Comparison of ENCODE assay signal across 8 mouse cellular contexts in genomic region chr12:111559647-111560258, GRCm38 (mm10). TPM values are rescaled to one million over a fixed set of nuclear protein-coding genes. Genes with fewer than 3 reads are reported as not detected.
A peak's percentile ranks its signal among the peaks of the same experiment; 100 is the strongest.
DNase-seq lines count a peak whose midpoint lies in the region; ATAC-seq and TF ChIP-seq lines count a peak whose summit lies in the region.

No protein-coding gene starts in this region.

- no peaks in the 10 kb centered on the region for H3K36me3 ChIP-seq in kidney, embryonic 15.5 days
- no peaks in the 10 kb centered on the region for H3K36me3 ChIP-seq in embryonic facial prominence, embryonic 10.5 days (replicated peaks)
- H3K36me3 ChIP-seq in hindbrain, postnatal 0 days (ENCODE audit: insufficient read depth, low read length) = no peaks in the 10 kb centered on the region
- H3K36me3 ChIP-seq in liver, embryonic 12.5 days = no peaks in the 10 kb centered on the region
- H3K36me3 ChIP-seq in neural tube, embryonic 12.5 days = no peaks in the 10 kb centered on the region

- H3K4me2 ChIP-seq in kidney, embryonic 15.5 days = peak overlapping the region; percentile 43
- H3K4me2 ChIP-seq in hindbrain, postnatal 0 days (ENCODE audit: low read depth, low read length) = peak overlapping the region; percentile 30
- H3K4me2 ChIP-seq in liver, embryonic 12.5 days = peak overlapping the region; percentile 68
- peak overlapping the region; percentile 18; the same call in 1 of the 2 replicates for H3K4me2 ChIP-seq in neural tube, embryonic 12.5 days (replicated peaks)

- TF ChIP-seq POLR2A in cerebellum, adult 2 months (IDR thresholded peaks at IDR 0.05; ENCODE audit: borderline replicate concordance, insufficient read depth, low read length) = no peak

- no peak overlapping the region for H3K9ac ChIP-seq in kidney, embryonic 15.5 days
- 0 out of 2 replicates have a peak overlapping the region, but pooled peaks have one; percentile 30 for H3K9ac ChIP-seq in hindbrain, postnatal 0 days (replicated peaks; ENCODE audit: low read length)
- H3K9ac ChIP-seq in liver, embryonic 12.5 days = peak overlapping the region; percentile 57
- H3K9ac ChIP-seq in neural tube, embryonic 12.5 days = no peak overlapping the region

- no peaks in the 10 kb centered on the region for H3K9me3 ChIP-seq in kidney, embryonic 15.5 days (replicated peaks)
- no peaks in the 10 kb centered on the region for H3K9me3 ChIP-seq in embryonic facial prominence, embryonic 10.5 days
- no peaks in the 10 kb centered on the region for H3K9me3 ChIP-seq in hindbrain, postnatal 0 days (ENCODE audit: low read length)
- no peaks in the 10 kb centered on the region for H3K9me3 ChIP-seq in liver, embryonic 12.5 days (replicated peaks)
- no peaks in the 10 kb centered on the region for H3K9me3 ChIP-seq in neural tube, embryonic 12.5 days

- DNase-seq in kidney, adult 9 months = no peak
- DNase-seq in embryonic facial prominence, embryonic 10.5 days (ENCODE audit: low spot score) = no peak
- DNase-seq in hindbrain, postnatal 0 days (ENCODE audit: low spot score) = peak; percentile 65
- DNase-seq in testis, postnatal 14 days (ENCODE audit: low spot score) = no peak
- DNase-seq in cerebellum, adult 2 months = no peak

- ATAC-seq in kidney, embryonic 15.5 days (replicated peaks; ENCODE audit: low FRiP score) = no peak
- ATAC-seq in hindbrain, postnatal 0 days = peak; percentile 80
- no peak for ATAC-seq in liver, embryonic 12.5 days
- ATAC-seq in neural tube, embryonic 12.5 days (ENCODE audit: low FRiP score, low read depth) = no peak

- peak overlapping the region; percentile 17 for H3K4me3 ChIP-seq in kidney, embryonic 15.5 days (replicated peaks)
- H3K4me3 ChIP-seq in embryonic facial prominence, embryonic 10.5 days = no peak overlapping the region
- H3K4me3 ChIP-seq in hindbrain, postnatal 0 days (ENCODE audit: low read length) = 0 out of 2 replicates have a peak overlapping the region, but pooled peaks have one; percentile 2
- peak overlapping the region; percentile 39 for H3K4me3 ChIP-seq in liver, embryonic 12.5 days
- H3K4me3 ChIP-seq in neural tube, embryonic 12.5 days = no peak overlapping the region
- H3K4me3 ChIP-seq in cerebellum, adult 2 months (replicated peaks; ENCODE audit: insufficient read depth, low read depth, low read length) = no peak overlapping the region

- WGBS in kidney, embryonic 15.5 days = 43% methylated on average over 18 of the region's 18 CpGs
- 62% methylated on average over 18 of the region's 18 CpGs for WGBS in embryonic facial prominence, embryonic 10.5 days
- 54% methylated on average over 18 of the region's 18 CpGs for WGBS in hindbrain, postnatal 0 days
- 32% methylated on average over 18 of the region's 18 CpGs for WGBS in liver, embryonic 12.5 days (ENCODE audit: insufficient replicate concordance)
- 67% methylated on average over 18 of the region's 18 CpGs for WGBS in neural tube, embryonic 12.5 days
- 60% methylated on average over 18 of the region's 18 CpGs for WGBS in cerebellum, adult 2 months

- no peaks in the 10 kb centered on the region for H3K4me1 ChIP-seq in kidney, embryonic 15.5 days
- H3K4me1 ChIP-seq in embryonic facial prominence, embryonic 10.5 days = peaks cover 21% of the 10 kb centered on the region
- no peaks in the 10 kb centered on the region for H3K4me1 ChIP-seq in hindbrain, postnatal 0 days (ENCODE audit: insufficient read depth, low read length)
- H3K4me1 ChIP-seq in liver, embryonic 12.5 days = peaks cover 69% of the 10 kb centered on the region
- peaks cover 8% of the 10 kb centered on the region for H3K4me1 ChIP-seq in neural tube, embryonic 12.5 days
- no peaks in the 10 kb centered on the region for H3K4me1 ChIP-seq in cerebellum, adult 2 months (ENCODE audit: control insufficient read depth, insufficient read depth, low read length)

- no peak for TF ChIP-seq CTCF in hindbrain, postnatal 0 days (IDR thresholded peaks at IDR 0.05; ENCODE audit: low read depth)
- no peak for TF ChIP-seq CTCF in cerebellum, adult 2 months (IDR thresholded peaks at IDR 0.05; ENCODE audit: borderline replicate concordance, insufficient read depth, low read depth, low read length)

- H3K27me3 ChIP-seq in kidney, embryonic 15.5 days = no peaks in the 10 kb centered on the region
- H3K27me3 ChIP-seq in embryonic facial prominence, embryonic 10.5 days (replicated peaks; ENCODE audit: low read depth, poor library complexity, severe bottlenecking) = no peaks in the 10 kb centered on the region
- no peaks in the 10 kb centered on the region for H3K27me3 ChIP-seq in hindbrain, postnatal 0 days (ENCODE audit: insufficient read depth, low read length)
- no peaks in the 10 kb centered on the region for H3K27me3 ChIP-seq in liver, embryonic 12.5 days (replicated peaks)
- H3K27me3 ChIP-seq in neural tube, embryonic 12.5 days (replicated peaks) = no peaks in the 10 kb centered on the region
- H3K27me3 ChIP-seq in cerebellum, adult 2 months (ENCODE audit: control insufficient read depth, insufficient read depth, low read length) = no peaks in the 10 kb centered on the region

- no peak overlapping the region for H3K27ac ChIP-seq in kidney, embryonic 15.5 days
- peak overlapping the region; percentile 26; the same call in 1 of the 2 replicates for H3K27ac ChIP-seq in embryonic facial prominence, embryonic 10.5 days (replicated peaks)
- peak overlapping the region; percentile 16; the same call in 1 of the 2 replicates for H3K27ac ChIP-seq in hindbrain, postnatal 0 days
- H3K27ac ChIP-seq in liver, embryonic 12.5 days = peak overlapping the region; percentile 93
- no peak overlapping the region for H3K27ac ChIP-seq in neural tube, embryonic 12.5 days
- no peak overlapping the region for H3K27ac ChIP-seq in cerebellum, adult 2 months (ENCODE audit: insufficient read depth, low read length)

RNA-seq across cellular contexts. Expression of gene Mark3, which starts 14.6 kb away (rescaled TPM):
- 39.7 and 50.3 TPM in 2 replicates for polyA plus RNA-seq in kidney, embryonic 15.5 days (2015; fragmentation: Nextera tagmentation; extraction: Ambion mirVana)
- polyA plus RNA-seq in embryonic facial prominence, embryonic 10.5 days (2016; fragmentation: Nextera tagmentation; extraction: Ambion mirVana) = 41.7 and 45.6 TPM in 2 replicates
- total RNA-seq in hindbrain, postnatal 0 days (2014; rRNA removed) = 116 and 128 TPM in 2 replicates
- 38.4 and 41.0 TPM in 2 replicates for polyA plus RNA-seq in hindbrain, postnatal 0 days (2015; fragmentation: Nextera tagmentation; extraction: Ambion mirVana)
- polyA plus RNA-seq in liver, embryonic 12.5 days (2016; fragmentation: Nextera tagmentation; extraction: Ambion mirVana) = 32.9 and 35.2 TPM in 2 replicates
- 84.3 and 88.3 TPM in 2 replicates for polyA plus RNA-seq in neural tube, embryonic 12.5 days (2016; fragmentation: Nextera tagmentation; extraction: Ambion mirVana)
- 80.0 and 81.4 TPM in 2 replicates for polyA plus RNA-seq in cerebellum, adult 2 months (2012; rRNA removed)

RNA-seq across cellular contexts. Expression of gene Eif5, which starts 21.9 kb away (rescaled TPM):
- polyA plus RNA-seq in kidney, embryonic 15.5 days (2015; fragmentation: Nextera tagmentation; extraction: Ambion mirVana) = 577 and 624 TPM in 2 replicates
- polyA plus RNA-seq in embryonic facial prominence, embryonic 10.5 days (2016; fragmentation: Nextera tagmentation; extraction: Ambion mirVana) = 722 and 727 TPM in 2 replicates
- total RNA-seq in hindbrain, postnatal 0 days (2014; rRNA removed) = 197 and 343 TPM in 2 replicates
- polyA plus RNA-seq in hindbrain, postnatal 0 days (2015; fragmentation: Nextera tagmentation; extraction: Ambion mirVana) = 576 and 621 TPM in 2 replicates
- 664 and 670 TPM in 2 replicates for polyA plus RNA-seq in liver, embryonic 12.5 days (2016; fragmentation: Nextera tagmentation; extraction: Ambion mirVana)
- 650 and 706 TPM in 2 replicates for polyA plus RNA-seq in neural tube, embryonic 12.5 days (2016; fragmentation: Nextera tagmentation; extraction: Ambion mirVana)
- polyA plus RNA-seq in cerebellum, adult 2 months (2012; rRNA removed) = 176 and 183 TPM in 2 replicates

Comparison
In these comparisons a context has a peak if more than half of its experiments do, and no peak if none do; other contexts are left out.
1. H3K27ac ChIP-seq: peak in embryonic facial prominence, embryonic 10.5 days (single experiment), hindbrain, postnatal 0 days (single experiment) and liver, embryonic 12.5 days (single experiment); none in kidney, embryonic 15.5 days (single experiment), neural tube, embryonic 12.5 days (single experiment) and cerebellum, adult 2 months (single experiment).
2. H3K4me2 ChIP-seq: peak in every context shown above with its lines; median percentile 68 in liver, embryonic 12.5 days; 43 in kidney, embryonic 15.5 days; 30 in hindbrain, postnatal 0 days; 18 in neural tube, embryonic 12.5 days.
3. H3K4me3 ChIP-seq: peak in kidney, embryonic 15.5 days (single experiment), hindbrain, postnatal 0 days (single experiment) and liver, embryonic 12.5 days (single experiment); none in embryonic facial prominence, embryonic 10.5 days (single experiment), neural tube, embryonic 12.5 days (single experiment) and cerebellum, adult 2 months (single experiment).
4. H3K9ac ChIP-seq: peak in hindbrain, postnatal 0 days (single experiment) and liver, embryonic 12.5 days (single experiment); none in kidney, embryonic 15.5 days (single experiment) and neural tube, embryonic 12.5 days (single experiment).